Mouse (Mus musculus): ENCODE measurements at regions not wholly inside any gene's neighbourhood (a gene's known extent, or its start where the extent isn't known, plus 50 kb on each side); places are given as distances from the start of the nearest gene placed in this dataset.

GRCm38 (mm10) chr16:73835715-73836440 is 575.7 kb downstream of the Robo2 start:
- in situ Hi-C loops (cut with MboI, MseI): no loop called here

GRCm38 (mm10) chr16:73821387-73822338 is 590.0 kb downstream of the Robo2 start:
- in situ Hi-C loops (cut with MboI, MseI): no loop called here

- in situ Hi-C loops (cut with MboI, MseI): no loop called here
Observed at GRCm38 (mm10) chr16:73804572-73804971, 607.1 kb downstream of the Robo2 start.

- in situ Hi-C loops (cut with MboI, MseI): no loop called here
Observed at GRCm38 (mm10) chr16:73796528-73797171, 615.0 kb downstream of the Robo2 start.

GRCm38 (mm10) chr16:73785074-73785438 is 626.6 kb downstream of the Robo2 start:
- in situ Hi-C loops (cut with MboI, MseI): no loop called here

- in situ Hi-C loops (cut with MboI, MseI): no loop called here
Observed at GRCm38 (mm10) chr16:73784296-73785073, 627.1 kb downstream of the Robo2 start.

GRCm38 (mm10) chr16:73772454-73772853 is 639.2 kb downstream of the Robo2 start:
- in situ Hi-C loops (cut with MboI, MseI): no loop called here

GRCm38 (mm10) chr16:73770440-73770856 is 641.2 kb downstream of the Robo2 start:
- in situ Hi-C loops (cut with MboI, MseI): no loop called here

- in situ Hi-C loops (cut with MboI, MseI): no loop called here
Observed at GRCm38 (mm10) chr16:73769729-73770128, 641.9 kb downstream of the Robo2 start.

- in situ Hi-C loops (cut with MboI, MseI): no loop called here
Observed at GRCm38 (mm10) chr16:73768706-73769105, 642.9 kb downstream of the Robo2 start.

GRCm38 (mm10) chr16:73765184-73765583 is 646.4 kb downstream of the Robo2 start:
- in situ Hi-C loops (cut with MboI, MseI): no loop called here

- in situ Hi-C loops (cut with MboI, MseI): no loop called here
Observed at GRCm38 (mm10) chr16:73760921-73761320, 650.7 kb downstream of the Robo2 start.

- in situ Hi-C loops (cut with MboI, MseI): no loop called here
Observed at GRCm38 (mm10) chr16:73758872-73759271, 652.8 kb downstream of the Robo2 start.

GRCm38 (mm10) chr16:73754302-73754701 is 657.3 kb downstream of the Robo2 start:
- in situ Hi-C loops (cut with MboI, MseI): no loop called here

GRCm38 (mm10) chr16:73728297-73728696 is 683.3 kb downstream of the Robo2 start:
- in situ Hi-C loops (cut with MboI, MseI): no loop called here

GRCm38 (mm10) chr16:73719691-73720090 is 691.9 kb downstream of the Robo2 start:
- in situ Hi-C loops (cut with MboI, MseI): no loop called here

GRCm38 (mm10) chr16:73716301-73716700 is 695.3 kb downstream of the Robo2 start:
- in situ Hi-C loops (cut with MboI, MseI): no loop called here

- in situ Hi-C loops (cut with MboI, MseI): no loop called here
Observed at GRCm38 (mm10) chr16:73707051-73707450, 704.6 kb downstream of the Robo2 start.

GRCm38 (mm10) chr16:73689274-73689673 is 722.4 kb downstream of the Robo2 start:
- in situ Hi-C loops (cut with MboI, MseI): no loop called here

GRCm38 (mm10) chr16:73679804-73680203 is 731.8 kb downstream of the Robo2 start:
- in situ Hi-C loops (cut with MboI, MseI): no loop called here

- in situ Hi-C loops (cut with MboI, MseI): no loop called here
Observed at GRCm38 (mm10) chr16:73670516-73670915, 741.1 kb downstream of the Robo2 start.
